Mouse (Mus musculus) forebrain, embryonic 11.5 days (tissue): ENCODE data around the gene Zfp583. TPM values are rescaled to one million over a fixed set of nuclear protein-coding genes. Genes with fewer than 3 reads are reported as not detected.
"Not testable (repeated sequence)": the region's sequence is repeated elsewhere in the genome, so short reads cannot be mapped to it uniquely, and the experiment has no call there.

Source experiments
- ATAC-seq: fragments of 200-750 bp; cut with Nextera tagmentation; replicated peaks from 2 replicates; pipeline ENCODE4 v1.8.0; 2017; ENCODE audit warnings: moderate TSS enrichment; ENCODE audit not compliant: low FRiP score
- DNase-seq: peaks from one replicate; pipeline ENCODE4 v3.0.0-alpha.2; 2017; ENCODE audit warnings: low spot score
- H3K27ac ChIP-seq: fragments of 300-500 bp; sonication (generic); 2 replicates; pipeline ENCODE4 v1.5.1; 2014; ENCODE audit warnings: low read depth, low read length
- H3K27me3 ChIP-seq: fragments of 300-500 bp; sonication (generic); 2 replicates; pipeline ENCODE4 v1.6.1; 2014; ENCODE audit warnings: mild to moderate bottlenecking, low read length, mixed read lengths; ENCODE audit not compliant: control insufficient read depth, insufficient read depth
- H3K36me3 ChIP-seq: fragments of 300-500 bp; sonication (generic); 2 replicates; pipeline ENCODE4 v1.6.1; 2014; ENCODE audit warnings: mild to moderate bottlenecking, low read length, moderate library complexity, mixed read lengths; ENCODE audit not compliant: control insufficient read depth, insufficient read depth
- H3K4me1 ChIP-seq: fragments of 300-500 bp; sonication (generic); replicated peaks from 2 replicates; pipeline ENCODE4 v1.6.1; 2014; ENCODE audit warnings: low read length, mixed read lengths; ENCODE audit not compliant: control insufficient read depth, insufficient read depth
- H3K4me2 ChIP-seq: fragments of 300-500 bp; sonication (generic); 2 replicates; pipeline ENCODE4 v1.6.1; 2014; ENCODE audit warnings: low read depth, mild to moderate bottlenecking, low read length, moderate library complexity, mixed read lengths; ENCODE audit not compliant: severe bottlenecking
- H3K4me3 ChIP-seq: fragments of 300-500 bp; sonication (generic); 2 replicates; pipeline ENCODE4 v1.5.1; 2014; ENCODE audit warnings: low read depth, low read length
- H3K9ac ChIP-seq: fragments of 300-500 bp; sonication (generic); 2 replicates; pipeline ENCODE4 v1.6.1; 2014; ENCODE audit warnings: low read length
- H3K9me3 ChIP-seq: fragments of 300-500 bp; sonication (generic); 2 replicates; pipeline ENCODE4 v1.6.1; 2016; ENCODE audit warnings: low read length, mixed read lengths; ENCODE audit not compliant: control insufficient read depth
- WGBS: fragments of 180-500 bp; shearing (Covaris S2); extraction: QIAGEN DNeasy Blood & Tissue Kit; methylation state at CpG from one replicate; pipeline ENCODE4 v1.1.7; 2014; 5-methylcytosine and 5-hydroxymethylcytosine counted together
- polyA plus RNA-seq: library from polyadenylated mRNA; unstranded; fragments of >200 nt; fragmentation: Nextera tagmentation; extraction: Ambion mirVana; gene quantifications from 2 replicates; pipeline ENCODE4 v1.2.1, GENCODE M21; 2014

Zfp583 gene
- polyA plus RNA-seq, 1 experiment from 2014 or later, result 5.9 TPM

- ATAC-seq (peak; percentile 78), DNase-seq (no peak)
- peak overlapping the region; percentile 65 for H3K27ac ChIP-seq
- peak overlapping the region; percentile 37 for H3K4me3 ChIP-seq
- no peaks in the 10 kb centered on the region for H3K9me3 ChIP-seq
- H3K4me1 ChIP-seq, result peaks cover 2% of the 10 kb centered on the region; the same call in 1 of the 2 replicates
- peak overlapping the region; percentile 65 for H3K4me2 ChIP-seq
- H3K9ac ChIP-seq, result peak overlapping the region; percentile 57
- no peaks in the 10 kb centered on the region for H3K27me3 ChIP-seq
- H3K36me3 ChIP-seq, result no peaks in the 10 kb centered on the region
- 19% methylated on average over 23 of the region's 23 CpGs for WGBS
Measured at GRCm38 (mm10) chr7:6330458-6331232, 440 bp downstream of the Zfp583 start.

- not testable (repeated sequence) for ATAC-seq, H3K4me1 ChIP-seq, DNase-seq, H3K27me3 ChIP-seq, H3K36me3 ChIP-seq, H3K27ac ChIP-seq, H3K4me3 ChIP-seq, H3K9ac ChIP-seq, H3K9me3 ChIP-seq, H3K4me2 ChIP-seq
- WGBS, result 75% methylated on average over 11 of the region's 11 CpGs
Measured at GRCm38 (mm10) chr7:6300796-6301195, 30.3 kb downstream of the Zfp583 start.

GRCm38 (mm10) chr7:6291121-6291520 lies 40.0 kb downstream of the Zfp583 start:
- WGBS, result 89% methylated on average over 5 of the region's 6 CpGs
- not testable (repeated sequence) for H3K4me1 ChIP-seq, H3K4me3 ChIP-seq, H3K9ac ChIP-seq, H3K9me3 ChIP-seq, H3K36me3 ChIP-seq, ATAC-seq, H3K27ac ChIP-seq, H3K4me2 ChIP-seq, DNase-seq, H3K27me3 ChIP-seq

- Histone ChIP-seq H3K9ac (peak overlapping the region; percentile 49), H3K9me3 (no peaks in the 10 kb centered on the region), H3K4me1 (peaks cover 4% of the 10 kb centered on the region; the same call in 1 of the 2 replicates), H3K4me3 (peak overlapping the region; percentile 46), H3K27ac (no peak overlapping the region; the same call in 1 of the 2 replicates), H3K36me3 (no peaks in the 10 kb centered on the region), H3K27me3 (no peaks in the 10 kb centered on the region), H3K4me2 (peak overlapping the region; percentile 66)
- DNase-seq (peak; percentile 49), ATAC-seq (peak; percentile 11; the same call in 1 of the 2 replicates)
- WGBS, result 33% methylated on average over 15 of the region's 15 CpGs
Measured at GRCm38 (mm10) chr7:6286921-6287531, 44.1 kb downstream of the Zfp583 start.

GRCm38 (mm10) chr7:6285842-6286705 lies 45.0 kb downstream of the Zfp583 start, which contains the start of gene Zfp667:
Zfp667 (plus strand) TSS chr7:6286579.
- Histone ChIP-seq H3K27me3 (no peaks in the 10 kb centered on the region), H3K9ac (peak within 1 kb of the TSS; percentile 50), H3K9me3 (no peaks in the 10 kb centered on the region), H3K4me1 (peaks cover 4% of the 10 kb centered on the region; the same call in 1 of the 2 replicates), H3K36me3 (no peaks in the 10 kb centered on the region), H3K4me3 (peak within 1 kb of the TSS; percentile 46), H3K4me2 (peak within 1 kb of the TSS; percentile 66), H3K27ac (peak within 1 kb of the TSS; percentile 62)
- WGBS, result 3% methylated on average over 40 of the region's 50 CpGs
- DNase-seq (peak; percentile 99), ATAC-seq (peak; percentile 84)

- no peak overlapping the region for H3K27ac ChIP-seq
Measured at GRCm38 (mm10) chr7:6285366-6285765, 45.7 kb downstream of the Zfp583 start.

GRCm38 (mm10) chr7:6284442-6285012 lies 46.6 kb downstream of the Zfp583 start:
- peaks cover 4% of the 10 kb centered on the region; the same call in 1 of the 2 replicates for H3K4me1 ChIP-seq
- H3K27ac ChIP-seq, result no peak overlapping the region
- H3K9me3 ChIP-seq, result no peaks in the 10 kb centered on the region
- no peak overlapping the region for H3K9ac ChIP-seq
- DNase-seq (no peak), ATAC-seq (no peak)
- 81% methylated on average over 4 of the region's 4 CpGs for WGBS
- no peak overlapping the region for H3K4me3 ChIP-seq
- H3K36me3 ChIP-seq, result no peaks in the 10 kb centered on the region
- no peak overlapping the region for H3K4me2 ChIP-seq
- no peaks in the 10 kb centered on the region for H3K27me3 ChIP-seq

More at GRCm38 (mm10) chr7:6285366-6285765, 45.7 kb downstream of the Zfp583 start:
- WGBS, result 88% methylated on average over 6 of the region's 6 CpGs
- Histone ChIP-seq H3K9me3 (no peaks in the 10 kb centered on the region), H3K9ac (no peak overlapping the region), H3K36me3 (no peaks in the 10 kb centered on the region), H3K4me1 (peaks cover 4% of the 10 kb centered on the region; the same call in 1 of the 2 replicates), H3K27me3 (no peaks in the 10 kb centered on the region), H3K4me3 (no peak overlapping the region), H3K4me2 (peak overlapping the region; percentile 66; the same call in 1 of the 2 replicates)
- ATAC-seq (no peak), DNase-seq (no peak)
